Mouse (Mus musculus) heart, postnatal 0 days (tissue): ENCODE measurements around the gene Syn3. TPM values are rescaled to one million over a fixed set of nuclear protein-coding genes. Genes with fewer than 3 reads are reported as not detected.
A peak's percentile ranks its signal among the peaks of the same experiment; 100 is the strongest.

ENCODE experiments used
- ATAC-seq: fragments of 200-750 bp; cut with Nextera tagmentation; 2 replicates; pipeline ENCODE4 v1.8.0; 2017; ENCODE audit warnings: low read depth, moderate number of reproducible peaks, moderate library complexity; ENCODE audit not compliant: insufficient read depth
- DNase-seq: peaks from one replicate; pipeline ENCODE4 v3.0.0-alpha.2; 2016; ENCODE audit warnings: low spot score
- H3K27ac ChIP-seq: fragments of 300-500 bp; sonication (generic); 2 replicates; pipeline ENCODE4 v1.5.1; 2014; ENCODE audit warnings: low read depth, mild to moderate bottlenecking
- H3K27me3 ChIP-seq: fragments of 300-500 bp; sonication (generic); 2 replicates; pipeline ENCODE4 v1.6.1; 2014; ENCODE audit warnings: low read length, mixed read lengths; ENCODE audit not compliant: control insufficient read depth, insufficient read depth
- H3K36me3 ChIP-seq: fragments of 300-500 bp; sonication (generic); replicated peaks from 2 replicates; pipeline ENCODE4 v1.6.1; 2014; ENCODE audit warnings: low read length, mixed read lengths; ENCODE audit not compliant: control insufficient read depth, insufficient read depth
- H3K4me1 ChIP-seq: fragments of 300-500 bp; sonication (generic); 2 replicates; pipeline ENCODE4 v1.6.1; 2014; ENCODE audit warnings: antibody characterized with exemption; ENCODE audit not compliant: control insufficient read depth, insufficient read depth
- H3K4me2 ChIP-seq: fragments of 300-500 bp; sonication (generic); 2 replicates; pipeline ENCODE4 v1.6.1; 2014; ENCODE audit warnings: low read depth, mild to moderate bottlenecking, low read length, moderate library complexity
- H3K4me3 ChIP-seq: fragments of 300-500 bp; sonication (generic); 2 replicates; pipeline ENCODE4 v1.5.1; 2014; ENCODE audit warnings: low read depth, low read length
- H3K9ac ChIP-seq: fragments of 300-500 bp; sonication (generic); replicated peaks from 2 replicates; pipeline ENCODE4 v1.6.1; 2014; ENCODE audit warnings: low read depth, low read length, mixed read lengths
- H3K9me3 ChIP-seq: fragments of 300-500 bp; sonication (generic); replicated peaks from 2 replicates; pipeline ENCODE4 v1.6.1; 2016; ENCODE audit warnings: low read length; ENCODE audit not compliant: control insufficient read depth
- CTCF ChIP-seq: IDR thresholded peaks from 2 replicates; pipeline ENCODE4 v1.5.1; 2016; ENCODE audit warnings: antibody characterized with exemption, control low read depth, low read depth
- EP300 ChIP-seq: IDR thresholded peaks from 2 replicates; pipeline ENCODE4 v1.6.1; 2016; ENCODE audit warnings: antibody characterized with exemption, low read depth
- WGBS: fragments of 180-500 bp; shearing (Covaris S2); extraction: QIAGEN DNeasy Blood & Tissue Kit; methylation state at CpG from one replicate; pipeline ENCODE4 v1.1.7; 2014; 5-methylcytosine and 5-hydroxymethylcytosine counted together
- polyA plus RNA-seq: library from polyadenylated mRNA; unstranded; fragments of >200 nt; fragmentation: Nextera tagmentation; extraction: Ambion mirVana; gene quantifications from 2 replicates; pipeline ENCODE4 v1.2.1, GENCODE M21; 2015
- total RNA-seq: library from RNA; depleted of rRNA; stranded (reverse); fragments of >200 nt; gene quantifications from 2 replicates; pipeline ENCODE4 v1.2.3, GENCODE M21; 2014; ENCODE audit warnings: low replicate concordance

The Syn3 gene
- total and polyA plus RNA-seq, 2 experiments from 2014 or later, result 0.48 TPM; not detected in 1

DNA sequence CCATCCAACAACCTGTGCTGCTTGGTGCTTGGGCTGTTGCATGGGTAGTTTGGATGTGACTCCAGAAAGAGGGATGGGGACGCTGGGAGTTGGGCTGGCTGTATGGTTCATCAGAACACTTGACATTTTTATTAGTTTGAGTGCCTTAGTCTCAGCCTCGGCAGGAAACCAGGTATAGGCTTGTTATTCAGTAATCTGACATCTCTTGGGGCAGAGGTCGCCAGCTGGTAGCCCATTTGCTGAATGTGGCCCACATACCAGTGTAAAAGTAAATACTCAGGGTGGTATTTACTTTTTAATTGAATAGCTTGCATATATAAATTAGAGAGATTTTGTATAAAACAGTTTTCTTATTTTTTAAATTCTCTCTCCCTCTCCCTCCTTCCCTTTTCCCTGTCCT lies 343.4 kb downstream of the Syn3 start:
- no peak overlapping the region for H3K9ac ChIP-seq
- no peak for ATAC-seq
- DNase-seq, result no peak
- H3K36me3 ChIP-seq, result no peaks in the 10 kb centered on the region
- H3K27ac ChIP-seq, result no peak overlapping the region
- H3K27me3 ChIP-seq, result no peaks in the 10 kb centered on the region
- no peak overlapping the region for H3K4me3 ChIP-seq
- no peak overlapping the region for H3K4me2 ChIP-seq
- H3K9me3 ChIP-seq, result no peaks in the 10 kb centered on the region
- no peaks in the 10 kb centered on the region for H3K4me1 ChIP-seq
- TF ChIP-seq CTCF (no peak), EP300 (no peak)
- WGBS, result 56% methylated on average over 3 of the region's 3 CpGs

DNA sequence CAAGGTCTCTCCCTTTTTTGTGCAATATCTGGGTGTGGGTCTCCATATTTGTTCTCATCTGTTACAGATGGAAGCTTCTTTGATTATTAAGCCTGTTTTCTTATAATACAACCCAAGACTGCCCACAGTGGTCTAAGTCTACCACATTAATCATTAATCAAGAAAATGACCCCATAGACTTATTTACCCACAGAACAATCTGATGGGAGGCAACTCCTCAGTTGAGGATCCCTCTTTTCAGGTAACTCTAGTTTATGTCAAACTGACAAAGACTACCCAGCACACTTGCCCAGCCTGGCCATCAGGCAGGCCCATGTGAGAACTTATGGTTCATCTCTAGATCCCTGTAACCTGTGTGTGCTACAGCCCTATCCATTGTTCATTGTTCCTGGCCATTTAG lies 345.5 kb downstream of the Syn3 start:
- H3K9ac ChIP-seq, result no peak overlapping the region

DNA sequence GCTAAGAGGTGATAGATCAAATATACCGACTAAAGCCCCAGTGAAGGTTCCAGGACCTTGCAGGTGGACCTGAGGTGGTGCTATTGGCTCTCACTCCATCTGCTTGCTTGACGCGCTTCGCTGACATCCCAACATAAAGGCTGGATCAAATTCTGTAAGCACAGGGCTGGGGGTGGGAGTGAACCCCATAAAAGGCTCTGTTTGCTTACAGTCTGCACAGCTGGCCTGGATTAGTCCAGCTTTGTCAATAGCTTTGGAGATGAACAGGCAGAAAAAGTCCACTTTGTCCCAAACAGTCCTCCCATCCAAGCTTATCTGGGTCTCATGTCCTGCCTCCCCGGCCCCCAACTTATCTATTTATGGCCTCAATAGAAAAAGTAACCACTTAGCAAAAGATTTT lies 347.3 kb downstream of the Syn3 start:
- DNase-seq, result no peak
- ATAC-seq, result no peak
- H3K36me3 ChIP-seq, result no peaks in the 10 kb centered on the region
- no peak overlapping the region for H3K9ac ChIP-seq
- no peak overlapping the region for H3K27ac ChIP-seq
- no peaks in the 10 kb centered on the region for H3K4me1 ChIP-seq
- TF ChIP-seq CTCF (no peak), EP300 (no peak)
- H3K27me3 ChIP-seq, result no peaks in the 10 kb centered on the region
- no peak overlapping the region for H3K4me2 ChIP-seq
- no peak overlapping the region for H3K4me3 ChIP-seq
- H3K9me3 ChIP-seq, result no peaks in the 10 kb centered on the region
- WGBS, result 57% methylated on average over 5 of the region's 5 CpGs

More for the DNA sequence above, 345.5 kb downstream of the Syn3 start:
- no peaks in the 10 kb centered on the region for H3K9me3 ChIP-seq
- H3K4me1 ChIP-seq, result no peaks in the 10 kb centered on the region
- DNase-seq (no peak), ATAC-seq (no peak)
- TF ChIP-seq CTCF, result no peak
- no peak overlapping the region for H3K4me2 ChIP-seq
- H3K27me3 ChIP-seq, result no peaks in the 10 kb centered on the region
- no peak overlapping the region for H3K27ac ChIP-seq
- no peak overlapping the region for H3K4me3 ChIP-seq
- H3K36me3 ChIP-seq, result no peaks in the 10 kb centered on the region

DNA sequence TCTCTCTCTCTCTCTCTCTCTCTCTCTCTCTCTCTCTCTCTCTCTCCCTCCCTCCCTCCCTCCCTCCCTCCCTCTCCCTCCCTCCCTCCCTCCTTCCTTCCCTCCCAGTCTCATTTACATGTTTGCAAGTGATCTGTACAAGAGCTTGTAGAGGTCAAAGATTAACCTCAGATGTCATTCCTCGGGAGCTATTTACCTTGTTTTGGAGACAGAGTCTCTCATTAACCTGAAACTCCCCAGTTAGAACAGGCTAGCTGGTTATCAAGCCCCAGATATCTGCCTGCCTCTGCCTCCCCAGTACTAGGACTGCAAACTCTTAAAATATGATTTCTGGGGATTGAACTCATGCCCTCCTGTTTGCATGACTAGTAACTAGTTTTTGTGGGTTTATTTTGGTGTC lies 348.6 kb downstream of the Syn3 start:
- ATAC-seq (no peak), DNase-seq (no peak)
- no peak overlapping the region for H3K4me2 ChIP-seq
- H3K27me3 ChIP-seq, result no peaks in the 10 kb centered on the region
- no peak overlapping the region for H3K9ac ChIP-seq
- no peaks in the 10 kb centered on the region for H3K4me1 ChIP-seq
- H3K4me3 ChIP-seq, result no peak overlapping the region
- 52% methylated on average over 1 of the region's 1 CpGs for WGBS
- no peaks in the 10 kb centered on the region for H3K36me3 ChIP-seq
- no peaks in the 10 kb centered on the region for H3K9me3 ChIP-seq
- no peak overlapping the region for H3K27ac ChIP-seq
- TF ChIP-seq EP300 (no peak), CTCF (no peak)

DNA sequence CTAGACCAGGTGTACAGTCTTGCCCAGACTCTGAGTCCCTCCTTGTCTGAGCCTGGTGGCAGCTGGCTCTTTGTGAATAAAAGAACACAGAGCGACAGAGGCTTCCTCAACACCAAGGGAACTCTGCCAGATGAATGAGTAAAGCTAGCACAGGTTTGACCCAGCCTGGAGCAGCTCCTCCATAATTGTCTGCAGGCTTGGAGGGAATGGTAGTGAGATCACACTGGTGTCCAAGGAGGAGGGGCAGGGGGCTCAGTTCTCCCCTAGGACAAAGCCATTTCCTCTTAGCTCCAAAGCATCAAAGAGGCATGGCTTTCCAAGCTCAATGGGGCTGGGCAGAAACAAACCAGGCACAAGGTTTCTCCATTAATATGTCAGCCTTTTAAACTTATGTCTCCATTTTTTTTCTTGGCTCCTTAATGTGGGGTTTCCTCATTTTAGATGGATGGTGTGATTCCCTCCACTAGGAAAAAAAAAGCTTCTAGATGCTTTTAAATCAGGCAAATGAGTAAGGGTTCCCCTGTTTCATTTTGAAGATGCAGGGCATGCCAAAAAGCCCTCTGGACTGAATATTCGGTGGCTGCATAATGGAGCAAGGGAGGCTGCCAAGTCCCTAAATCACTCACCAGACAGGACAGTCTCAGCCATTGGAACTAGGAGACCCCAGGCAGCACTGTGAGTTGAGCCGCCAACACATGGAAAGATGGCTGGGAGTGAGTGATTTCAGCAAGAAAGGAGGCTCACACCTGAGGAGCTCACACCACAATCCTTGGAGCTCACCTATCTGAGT lies 349.5 kb downstream of the Syn3 start:
- Histone ChIP-seq H3K9ac (no peak overlapping the region), H3K36me3 (no peaks in the 10 kb centered on the region), H3K4me1 (no peaks in the 10 kb centered on the region), H3K27me3 (no peaks in the 10 kb centered on the region), H3K4me2 (no peak overlapping the region), H3K9me3 (no peaks in the 10 kb centered on the region), H3K4me3 (no peak overlapping the region), H3K27ac (no peak overlapping the region)
- TF ChIP-seq CTCF, result no peak
- TF ChIP-seq EP300, result no peak
- ATAC-seq, result no peak
- whole genome bisulfite sequencing, result 58% methylated on average over 3 of the region's 3 CpGs
- DNase-seq, result no peak

DNA sequence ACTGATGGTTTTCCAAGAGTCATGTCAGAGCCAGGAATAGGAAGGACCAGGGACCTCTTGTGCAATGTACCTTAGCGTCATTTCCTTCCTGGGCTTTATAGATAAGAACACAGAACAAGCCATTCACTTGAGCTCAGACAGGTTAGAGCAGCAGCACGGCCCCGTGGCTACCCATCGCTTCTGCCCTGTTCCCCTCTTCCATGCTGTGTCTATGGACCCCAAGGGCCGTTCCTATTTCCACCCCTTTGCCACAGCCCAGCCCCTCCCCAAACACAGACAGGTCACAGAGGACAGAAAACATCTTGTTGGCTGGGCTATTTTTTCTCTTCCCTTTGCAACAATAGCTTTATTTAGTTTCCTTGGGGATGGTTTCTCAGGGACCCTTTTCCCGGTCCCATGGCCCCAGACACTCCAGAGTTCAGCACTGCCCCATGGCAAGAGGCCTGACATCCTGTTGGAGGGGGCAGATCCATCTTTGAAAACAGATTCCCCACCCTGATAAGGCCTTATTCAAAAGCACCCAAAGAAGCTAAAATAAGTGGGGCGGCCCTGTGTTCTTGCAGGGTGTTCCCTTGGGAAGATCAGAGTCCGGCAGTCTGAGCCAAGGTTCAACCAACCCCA lies 359.5 kb downstream of the Syn3 start:
- no peaks in the 10 kb centered on the region for H3K9me3 ChIP-seq
- peak overlapping the region; percentile 78 for H3K27ac ChIP-seq
- H3K4me1 ChIP-seq, result no peaks in the 10 kb centered on the region
- no peak overlapping the region for H3K4me3 ChIP-seq
- no peak overlapping the region for H3K4me2 ChIP-seq
- no peaks in the 10 kb centered on the region for H3K27me3 ChIP-seq
- peak; percentile 84; the same call in 1 of the 2 replicates for TF ChIP-seq EP300
- no peak for TF ChIP-seq CTCF
- 52% methylated on average over 8 of the region's 8 CpGs for WGBS
- no peaks in the 10 kb centered on the region for H3K36me3 ChIP-seq
- no peak overlapping the region for H3K9ac ChIP-seq
- ATAC-seq, result peak; percentile 78
- peak; percentile 77 for DNase-seq
